Mouse (Mus musculus): Measurements from ENCODE around the gene Serpinb6d. TPM values are rescaled to one million over a fixed set of nuclear protein-coding genes. Genes with fewer than 3 reads are reported as not detected.

The Serpinb6d gene
- polyA plus RNA-seq (2015; fragmentation: Nextera tagmentation; extraction: Ambion mirVana): not detected in 2 replicates

DNA sequence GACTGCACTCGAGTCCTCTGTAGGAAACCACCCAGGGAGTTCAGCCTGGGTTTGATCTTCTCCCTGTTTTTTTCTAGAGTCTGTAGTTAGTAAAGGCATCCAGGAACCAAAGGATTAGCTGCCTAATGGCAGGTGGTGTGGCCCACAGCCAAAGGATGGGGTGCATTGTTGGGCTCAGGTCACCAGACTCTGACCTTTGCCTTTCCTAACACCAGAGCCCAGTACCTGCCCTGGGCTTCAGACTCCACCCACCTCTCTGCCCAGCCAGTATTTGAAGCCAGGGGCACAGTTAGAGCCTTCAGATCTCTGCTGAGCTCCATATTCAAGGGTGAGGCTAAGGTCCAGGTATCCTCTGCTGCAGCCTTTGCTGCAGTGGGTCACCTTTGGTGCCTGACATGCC lies at the start of gene Serpinb6d:
Gene Serpinb6d, plus strand, starts transcription at position 301 of the 400 bp plus-strand sequence.
- Histone ChIP-seq H3K4me1 (replicated peaks) (no peaks in the 10 kb centered on the region), H3K4me2 (no peak within 1 kb of the TSS), H3K9ac (no peak within 1 kb of the TSS), H3K27me3 (no peaks in the 10 kb centered on the region), H3K27ac (no peak within 1 kb of the TSS), H3K4me3 (no peak within 1 kb of the TSS), H3K36me3 (no peaks in the 10 kb centered on the region), H3K9me3 (replicated peaks) (no peaks in the 10 kb centered on the region)
- 65% methylated on average over 1 of the region's 1 CpGs for WGBS
- ATAC-seq (replicated peaks; ENCODE audit: insufficient number of reproducible peaks, insufficient read depth, low FRiP score, low read depth): no peak

GRCm38 (mm10) chr13:33622921-33623320 lies 38.3 kb upstream of the Serpinb6d start:
- Histone ChIP-seq H3K27ac (no peak overlapping the region), H3K4me3 (no peak overlapping the region), H3K9me3 (replicated peaks) (no peaks in the 10 kb centered on the region), H3K36me3 (no peaks in the 10 kb centered on the region), H3K4me2 (no peak overlapping the region), H3K4me1 (replicated peaks) (no peaks in the 10 kb centered on the region), H3K9ac (no peak overlapping the region), H3K27me3 (no peaks in the 10 kb centered on the region)
- ATAC-seq (replicated peaks; ENCODE audit: insufficient number of reproducible peaks, insufficient read depth, low FRiP score, low read depth): no peak
- WGBS: 92% methylated on average over 2 of the region's 2 CpGs

GRCm38 (mm10) chr13:33642540-33642939 lies 18.7 kb upstream of the Serpinb6d start:
- H3K27me3 ChIP-seq: no peaks in the 10 kb centered on the region
- ATAC-seq (replicated peaks; ENCODE audit: insufficient number of reproducible peaks, insufficient read depth, low FRiP score, low read depth): no peak
- no peaks in the 10 kb centered on the region for H3K9me3 ChIP-seq (replicated peaks)
- no peak overlapping the region for H3K9ac ChIP-seq
- 59% methylated on average over 2 of the region's 2 CpGs for WGBS
- no peaks in the 10 kb centered on the region for H3K36me3 ChIP-seq
- H3K4me2 ChIP-seq: no peak overlapping the region
- H3K4me3 ChIP-seq: no peak overlapping the region
- H3K27ac ChIP-seq: no peak overlapping the region
- no peaks in the 10 kb centered on the region for H3K4me1 ChIP-seq (replicated peaks)

DNA sequence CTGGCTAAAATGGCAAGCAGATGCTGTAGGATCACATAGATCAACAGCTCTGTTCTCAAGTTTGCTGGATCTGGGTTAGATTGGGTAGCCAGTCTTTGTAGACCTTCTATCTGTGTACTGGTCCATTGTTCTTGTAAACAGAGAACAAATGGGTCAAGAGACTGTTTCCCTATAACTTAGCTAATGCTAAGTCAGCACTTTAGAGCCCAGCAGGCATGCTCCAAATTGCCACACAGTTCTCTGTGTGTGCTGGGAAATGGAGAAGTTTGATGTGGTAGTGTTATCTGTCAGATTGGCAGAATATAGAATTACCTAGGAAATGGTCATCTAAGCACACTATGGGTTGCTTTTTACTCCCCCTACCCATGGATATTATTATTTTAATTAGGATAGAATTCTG lies 1.3 kb downstream of the Serpinb6d start:
- ATAC-seq (replicated peaks; ENCODE audit: insufficient number of reproducible peaks, insufficient read depth, low FRiP score, low read depth): no peak
- H3K9me3 ChIP-seq (replicated peaks): no peaks in the 10 kb centered on the region
- no peak overlapping the region for H3K4me2 ChIP-seq
- no peaks in the 10 kb centered on the region for H3K4me1 ChIP-seq (replicated peaks)
- no peak overlapping the region for H3K9ac ChIP-seq
- H3K4me3 ChIP-seq: no peak overlapping the region
- no peak overlapping the region for H3K27ac ChIP-seq
- no peaks in the 10 kb centered on the region for H3K36me3 ChIP-seq
- no peaks in the 10 kb centered on the region for H3K27me3 ChIP-seq

- H3K27ac ChIP-seq: no peak overlapping the region
- no peaks in the 10 kb centered on the region for H3K4me1 ChIP-seq (replicated peaks)
- no peak for ATAC-seq (replicated peaks; ENCODE audit: insufficient number of reproducible peaks, insufficient read depth, low FRiP score, low read depth)
- no peaks in the 10 kb centered on the region for H3K9me3 ChIP-seq (replicated peaks)
- H3K4me2 ChIP-seq: no peak overlapping the region
- H3K9ac ChIP-seq: no peak overlapping the region
- H3K4me3 ChIP-seq: no peak overlapping the region
- H3K27me3 ChIP-seq: no peaks in the 10 kb centered on the region
- 62% methylated on average over 2 of the region's 2 CpGs for WGBS
- H3K36me3 ChIP-seq: no peaks in the 10 kb centered on the region
Observed at GRCm38 (mm10) chr13:33720296-33720695, 59.1 kb downstream of the Serpinb6d start.

Other genes with a start within 250 kb of the Serpinb6d start
- not detected in 2 replicates for gene Serpinb9g, start 176.6 kb upstream of the Serpinb6d start, polyA plus RNA-seq (2015; fragmentation: Nextera tagmentation; extraction: Ambion mirVana)
- gene Serpinb6e, start 182.0 kb downstream of the Serpinb6d start, polyA plus RNA-seq (2015; fragmentation: Nextera tagmentation; extraction: Ambion mirVana): not detected in 2 replicates
- not detected in 2 replicates for gene Serpinb6c, start 244.3 kb downstream of the Serpinb6d start, polyA plus RNA-seq (2015; fragmentation: Nextera tagmentation; extraction: Ambion mirVana)

All from heart, embryonic 15.5 days (tissue).